Mouse (Mus musculus) myocyte (in vitro differentiated cells): ENCODE measurements at regions not wholly inside any gene's neighbourhood (a gene's known extent, or its start where the extent isn't known, plus 50 kb on each side); places are given as distances from the start of the nearest gene placed in this dataset.

Source experiments
- CEBPB ChIP-seq: IDR thresholded peaks from 2 replicates; pipeline ENCODE4 v1.6.1; 2011; ENCODE audit warnings: mild to moderate bottlenecking, moderate library complexity; ENCODE audit not compliant: poor library complexity, insufficient read depth, severe bottlenecking
- E2F4 ChIP-seq: IDR thresholded peaks from one replicate; pipeline ENCODE4 v1.6.1; 2011; ENCODE audit warnings: mild to moderate bottlenecking, control low read depth, moderate library complexity; ENCODE audit not compliant: insufficient read depth
- MAX ChIP-seq: IDR thresholded peaks from one replicate; pipeline ENCODE4 v1.6.1; 2011; ENCODE audit warnings: low read depth, mild to moderate bottlenecking, control low read depth
- MYOD1 ChIP-seq, 3 experiments: IDR thresholded peaks; one replicate each; pipeline ENCODE4 v1.6.1; 2011; ENCODE audit warnings: control low read depth in 2 of 3, low read depth in 2 of 3, mild to moderate bottlenecking in 2 of 3, moderate library complexity in 1 of 3; ENCODE audit not compliant: insufficient read length in 2 of 3, control insufficient read depth in 1 of 3
- MYOG ChIP-seq, 3 experiments: IDR thresholded peaks; one replicate each; pipeline ENCODE4 v1.6.1; 2011; ENCODE audit warnings: control low read depth in 2 of 3, low read depth in 2 of 3, mild to moderate bottlenecking in 2 of 3; ENCODE audit not compliant: insufficient read length in 2 of 3, control insufficient read depth in 1 of 3, insufficient read depth in 1 of 3
- POLR2A ChIP-seq: IDR thresholded peaks from one replicate; pipeline ENCODE4 v1.6.1; 2011; ENCODE audit warnings: low read depth, mild to moderate bottlenecking, control low read depth, moderate library complexity; ENCODE audit not compliant: insufficient read length
- POLR2AphosphoS2 ChIP-seq: IDR thresholded peaks from one replicate; pipeline ENCODE4 v1.6.1; 2011; ENCODE audit warnings: low read depth, control low read depth; ENCODE audit not compliant: insufficient read length
- REST ChIP-seq: IDR thresholded peaks from one replicate; pipeline ENCODE4 v1.6.1; 2011; ENCODE audit warnings: mild to moderate bottlenecking, control low read depth, moderate library complexity; ENCODE audit not compliant: insufficient read depth, insufficient read length
- TCF12 ChIP-seq: IDR thresholded peaks from one replicate; pipeline ENCODE4 v1.6.1; 2011; ENCODE audit warnings: mild to moderate bottlenecking, control low read depth; ENCODE audit not compliant: poor library complexity, insufficient read depth, severe bottlenecking
- TCF3 ChIP-seq: IDR thresholded peaks from one replicate; pipeline ENCODE4 v1.6.1; 2011; ENCODE audit warnings: low read depth, control low read depth; ENCODE audit not compliant: insufficient read length
- USF1 ChIP-seq: IDR thresholded peaks from one replicate; pipeline ENCODE4 v1.6.1; 2011; ENCODE audit warnings: low read depth, mild to moderate bottlenecking, control low read depth, moderate library complexity

DNA sequence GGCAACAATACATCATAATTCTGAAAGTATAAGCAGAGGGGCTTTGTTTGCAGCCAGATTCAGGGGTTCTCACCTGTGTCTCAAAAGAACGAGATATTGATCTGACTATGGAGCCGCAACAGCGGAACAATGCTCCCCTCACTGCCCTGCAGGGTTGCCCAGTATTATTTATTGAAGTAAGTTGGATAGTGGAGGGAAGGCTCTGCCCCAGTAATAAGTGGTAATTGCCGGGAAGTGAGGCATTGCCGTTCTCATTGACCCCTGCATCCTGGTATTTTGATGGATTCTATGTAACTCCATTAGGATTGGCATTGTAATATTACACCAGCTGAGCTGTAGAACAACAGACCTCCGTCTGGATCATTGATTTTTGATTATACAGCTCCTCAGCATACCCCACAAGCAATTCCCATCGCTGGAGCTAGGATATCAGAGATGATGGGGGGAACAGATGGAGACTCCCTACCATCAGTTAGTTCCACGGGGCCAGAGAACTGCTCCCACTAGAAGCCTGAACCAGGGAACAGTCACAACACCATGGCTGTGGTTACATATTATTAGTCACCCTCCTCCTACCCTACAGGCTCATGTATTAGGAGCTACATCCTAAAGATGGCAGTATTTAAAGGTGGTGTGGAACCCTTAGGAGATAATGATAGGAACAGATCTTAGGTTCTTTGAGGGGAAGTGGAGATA lies 572.0 kb upstream of the Sall1 start:
- TF ChIP-seq TCF3 = no peak
- TF ChIP-seq USF1 = no peak
- no peak for TF ChIP-seq POLR2A
- no peak for TF ChIP-seq CEBPB
- no peak for TF ChIP-seq TCF12
- no peak for TF ChIP-seq REST
- TF ChIP-seq E2F4 = no peak
- no peak for TF ChIP-seq POLR2AphosphoS2
- TF ChIP-seq MYOD1 (IDR thresholded peaks at IDR 0.05; ENCODE audit: control insufficient read depth in 1 of 3, insufficient read length in 2 of 3, low read depth in 2 of 3) = no peak
- TF ChIP-seq MAX = no peak
- TF ChIP-seq MYOG (IDR thresholded peaks at IDR 0.05; ENCODE audit: control insufficient read depth in 1 of 3, insufficient read depth in 1 of 3, insufficient read length in 2 of 3, low read depth in 2 of 3) = no peak
